Mouse (Mus musculus) left cerebral cortex, adult 2 months (tissue): ENCODE data around the gene Theg. TPM values are rescaled to one million over a fixed set of nuclear protein-coding genes. Genes with fewer than 3 reads are reported as not detected.

ENCODE experiments used
- DNase-seq, 2 experiments: peaks; one replicate each; pipeline ENCODE4 v3.0.0; 2021 to 2022; ENCODE audit warnings: low spot score in 2 of 2, mixed read lengths in 1 of 2; ENCODE audit errors: extremely low spot score in 1 of 2
- H3K27ac ChIP-seq: fragments of 200-600 bp; 2 replicates; pipeline ENCODE4 v1.8.1; 2022
- H3K4me3 ChIP-seq: fragments of 200-600 bp; 2 replicates; pipeline ENCODE4 v1.8.1; 2022
- CTCF ChIP-seq: fragments of 200-600 bp; IDR thresholded peaks from 2 replicates; pipeline ENCODE4 v1.8.1; 2022; ENCODE audit warnings: antibody characterized with exemption, mild to moderate bottlenecking, moderate library complexity
- intact Hi-C: fragments of 180-260 bp; cut with DNase I; formaldehyde crosslinking; loops from one replicate; pipeline ENCODE4 v1.15.1; 2025
- long read RNA-seq, 2 experiments: library from polyadenylated mRNA; stranded (forward); transcript quantifications; one replicate each; pipeline ENCODE4 v2.0.0; 2021; ENCODE audit warnings: borderline mapping rate in 2 of 2
- total RNA-seq, 2 experiments: library from RNA; stranded (reverse); gene quantifications; 2 replicates each; pipeline ENCODE4 v1.2.3; 2021

Theg gene
- total RNA-seq = 1 to 10 TPM in 1 of 2 experiments, under 1 TPM in 1; 0.87 to 1.4 TPM
- long read RNA-seq, experiment 1 = 0 reads
- long read RNA-seq, experiment 2, partial matches to known transcripts = 0 of 1 reads
- long read RNA-seq, experiment 2, other reads (novel, unspliced or antisense) = 1 of 1 reads

DNA sequence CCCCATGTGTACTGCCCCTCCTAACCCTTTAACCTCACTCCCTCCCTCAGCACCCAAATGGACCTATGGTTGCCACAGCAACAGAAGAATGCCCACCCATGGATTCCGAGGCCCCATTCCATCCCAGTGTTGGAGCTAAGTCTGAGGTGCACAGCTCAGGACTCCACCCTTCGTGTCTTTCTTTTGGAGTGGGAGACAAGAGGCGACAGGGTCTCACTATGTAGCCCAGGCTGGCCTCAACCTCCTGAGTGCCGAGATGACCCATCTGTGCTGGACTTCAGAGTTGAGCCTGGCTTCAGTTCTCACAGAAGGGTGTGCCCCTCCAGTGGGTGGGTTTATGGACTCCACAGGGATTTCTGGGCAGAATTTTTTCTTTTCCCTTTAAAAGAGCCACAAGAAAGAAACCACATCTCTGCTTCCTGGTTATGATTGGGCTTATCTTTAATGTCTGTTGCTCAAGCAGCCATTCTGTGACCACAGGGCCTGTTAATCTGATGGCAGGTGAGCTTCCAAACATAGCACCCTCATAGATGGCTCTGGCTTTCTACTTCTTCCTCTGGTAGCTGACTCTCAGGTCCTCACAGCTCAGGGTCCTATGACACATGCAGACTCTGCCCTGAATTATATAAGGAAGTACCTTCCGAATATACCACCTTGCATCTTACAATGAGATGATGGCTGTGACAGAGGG, at the start of gene Theg:
Theg (minus strand) TSS at position 271 of the 691 bp plus-strand sequence.
- no peak within 1 kb of the TSS for H3K4me3 ChIP-seq
- TF ChIP-seq CTCF = no peak
- intact Hi-C loops = no loop called here
- DNase-seq = no peak
- H3K27ac ChIP-seq = no peak within 1 kb of the TSS

DNA sequence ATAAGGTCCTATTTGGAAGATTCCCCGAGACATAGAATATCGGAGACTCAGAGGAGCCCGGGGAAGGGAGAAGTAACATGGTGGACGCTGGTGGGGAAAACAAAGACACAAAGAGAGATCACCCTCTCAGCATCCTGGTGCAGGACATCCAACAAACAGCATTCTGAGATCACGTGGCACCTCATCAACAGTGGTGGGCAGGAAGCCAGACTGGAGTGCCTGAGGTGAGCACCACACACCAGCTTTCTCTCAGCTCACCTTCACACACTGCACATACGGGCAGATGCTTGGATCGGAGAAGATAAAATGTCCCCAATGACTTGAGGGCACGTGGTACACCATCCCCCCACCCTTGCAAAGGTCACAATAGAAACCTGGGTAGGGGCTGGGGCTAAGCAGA, 49.2 kb upstream of the Theg start:
- Histone ChIP-seq H3K27ac (peak overlapping the region; percentile 97; the same call in 1 of the 2 replicates), H3K4me3 (peak overlapping the region; percentile 85)
- DNase-seq = no peak
- intact Hi-C loops = no loop called here
- no peak for TF ChIP-seq CTCF

DNA sequence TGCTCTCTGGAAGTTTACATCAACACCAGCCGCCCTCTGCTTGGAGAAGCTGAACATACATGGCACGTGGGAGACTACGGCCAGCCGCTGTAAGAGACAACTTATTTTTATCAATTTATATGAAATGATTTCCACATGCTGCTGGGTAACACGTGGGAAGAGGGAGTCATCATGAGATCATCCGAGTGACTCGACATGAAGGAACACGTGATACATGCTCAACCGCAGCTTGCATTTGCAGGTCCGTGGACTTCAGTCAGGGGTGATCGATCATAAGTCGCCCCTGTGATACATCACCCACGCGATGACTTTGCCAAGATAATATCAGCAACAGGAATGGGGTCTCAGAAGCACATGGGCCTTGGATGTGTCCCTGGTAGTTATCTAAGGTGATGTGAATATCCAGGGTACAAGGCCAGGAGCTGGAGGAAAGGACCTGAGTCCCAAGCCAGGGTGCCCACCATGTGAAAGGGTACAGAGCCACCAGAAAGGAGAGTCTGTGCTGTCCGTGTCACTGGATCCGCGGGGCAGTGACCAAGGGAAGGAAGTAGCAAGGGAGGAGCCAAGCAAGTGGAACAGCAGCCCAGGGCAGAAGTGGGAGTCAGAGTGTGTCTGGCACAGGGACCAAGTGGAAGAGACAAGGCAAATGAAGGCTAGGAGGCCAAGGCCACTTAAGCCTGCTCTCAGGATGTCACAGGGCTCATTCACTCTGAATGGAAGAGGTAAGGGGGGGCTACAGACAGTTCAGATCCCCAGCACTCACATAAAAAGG, 46.1 kb upstream of the Theg start:
- Histone ChIP-seq H3K4me3 (no peak overlapping the region), H3K27ac (no peak overlapping the region; the same call in 1 of the 2 replicates)
- no peak for TF ChIP-seq CTCF
- intact Hi-C loops = no loop called here
- DNase-seq = no peak

DNA sequence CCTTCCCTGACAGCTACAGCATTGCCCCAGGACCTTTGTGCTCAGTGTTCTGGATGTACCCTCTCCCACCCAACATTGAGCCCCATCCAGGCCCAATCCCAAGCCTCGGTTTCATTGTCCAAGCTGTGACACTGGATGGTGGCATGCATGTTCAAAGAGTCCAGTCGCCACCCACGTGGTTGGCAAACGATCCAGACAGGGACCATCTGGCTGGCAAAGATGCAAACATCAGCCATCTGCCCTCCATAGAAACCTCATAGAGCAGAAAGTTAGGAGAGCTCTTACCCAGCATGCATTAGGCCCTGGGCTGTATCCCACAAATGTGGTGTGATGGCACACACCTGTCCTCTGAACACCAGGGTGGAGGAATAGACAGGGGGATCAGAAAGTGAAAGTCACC, 44.3 kb upstream of the Theg start:
- H3K27ac ChIP-seq = no peak overlapping the region
- no peak for TF ChIP-seq CTCF
- DNase-seq = no peak

DNA sequence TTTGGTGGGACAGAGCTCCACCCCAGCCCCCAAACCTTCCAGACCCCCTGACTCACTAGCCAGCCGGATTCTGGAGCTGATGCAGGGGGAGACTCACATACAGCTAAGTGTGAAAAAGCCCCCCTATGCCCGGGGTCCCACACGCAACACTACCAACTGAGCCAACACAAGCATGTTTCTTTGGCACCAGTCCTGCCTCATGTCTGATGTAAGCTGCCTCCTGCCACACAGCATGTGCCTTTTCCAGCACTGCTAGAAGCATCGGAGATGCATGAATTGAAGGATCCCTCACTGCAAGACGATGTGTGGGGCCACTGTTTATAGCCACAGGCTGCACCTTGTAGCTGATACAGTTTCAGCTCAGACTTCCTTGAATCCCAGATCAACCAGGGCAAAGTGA, 41.2 kb upstream of the Theg start:
- intact Hi-C loops = no loop called here
- H3K27ac ChIP-seq = no peak overlapping the region
- TF ChIP-seq CTCF = no peak

More for the DNA sequence above, 44.3 kb upstream of the Theg start:
- H3K4me3 ChIP-seq = no peak overlapping the region
- intact Hi-C loops = no loop called here

DNA sequence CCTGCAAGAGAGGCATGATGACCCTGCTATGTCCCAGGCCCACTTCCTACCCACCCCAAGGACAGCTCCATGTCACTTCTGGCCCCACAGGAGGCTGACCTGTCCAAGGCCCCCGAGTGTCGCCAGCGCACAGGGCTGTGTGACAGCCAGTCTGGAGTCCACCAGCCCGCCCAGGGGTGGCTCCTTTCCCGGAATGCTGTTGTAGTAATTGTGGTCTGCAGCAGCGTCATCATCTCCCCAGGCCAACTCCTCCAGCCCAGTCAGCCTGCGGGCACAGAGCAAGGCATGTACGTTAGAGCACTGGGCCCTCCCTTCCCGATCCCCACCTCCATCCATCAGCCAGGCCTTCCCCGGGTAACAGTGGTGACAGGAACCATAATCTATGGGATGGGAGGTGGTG, 39.0 kb upstream of the Theg start:
- Histone ChIP-seq H3K27ac (no peak overlapping the region), H3K4me3 (no peak overlapping the region)
- DNase-seq = no peak
- intact Hi-C loops = no loop called here
- TF ChIP-seq CTCF = no peak

More for the DNA sequence above, 41.2 kb upstream of the Theg start:
- H3K4me3 ChIP-seq = no peak overlapping the region
- DNase-seq = no peak

DNA sequence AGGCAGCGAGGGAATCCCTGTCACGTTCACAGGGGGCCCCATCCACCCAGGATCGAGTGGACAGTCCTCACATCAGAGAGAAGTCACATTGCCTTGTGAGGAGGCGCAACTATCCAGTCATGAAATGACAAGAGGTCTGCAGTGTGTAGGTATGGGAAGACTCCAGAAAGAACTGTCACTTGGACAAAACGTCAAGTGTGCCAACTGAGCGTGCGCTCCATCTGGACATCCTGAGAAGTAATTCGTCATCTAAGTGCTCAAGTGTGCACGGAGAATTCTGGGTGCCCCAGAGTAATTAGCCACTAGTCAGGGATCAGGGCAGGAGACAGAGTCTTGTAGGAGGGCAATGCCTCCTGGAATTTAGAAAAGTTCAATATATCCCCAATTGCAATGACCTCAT, 38.3 kb upstream of the Theg start:
- no peak overlapping the region for H3K27ac ChIP-seq
- intact Hi-C loops = no loop called here

DNA sequence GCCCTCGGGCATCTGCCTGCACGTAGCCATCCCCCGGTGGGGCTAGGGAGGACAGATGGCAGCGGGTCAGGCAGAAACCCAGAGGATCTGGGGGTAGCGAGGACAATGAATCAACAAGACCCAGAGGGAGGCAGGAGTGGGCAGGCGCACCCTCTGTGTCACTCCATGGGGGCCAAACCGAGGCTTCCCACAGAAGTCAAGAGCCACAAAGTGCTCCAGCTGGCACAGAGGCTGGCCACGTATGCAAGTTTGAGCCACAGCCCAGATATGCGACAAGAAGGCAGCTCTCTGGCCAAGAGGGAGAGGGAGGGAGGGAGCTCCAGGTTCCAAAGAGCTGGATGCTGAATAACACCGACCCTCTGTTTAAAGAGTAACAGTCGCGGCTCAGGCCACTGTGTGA, 36.8 kb upstream of the Theg start:
- TF ChIP-seq CTCF = no peak
- H3K27ac ChIP-seq = no peak overlapping the region
- H3K4me3 ChIP-seq = no peak overlapping the region
- intact Hi-C loops = no loop called here
- no peak for DNase-seq

More for the DNA sequence above, 38.3 kb upstream of the Theg start:
- no peak for TF ChIP-seq CTCF
- DNase-seq = no peak
- no peak overlapping the region for H3K4me3 ChIP-seq

DNA sequence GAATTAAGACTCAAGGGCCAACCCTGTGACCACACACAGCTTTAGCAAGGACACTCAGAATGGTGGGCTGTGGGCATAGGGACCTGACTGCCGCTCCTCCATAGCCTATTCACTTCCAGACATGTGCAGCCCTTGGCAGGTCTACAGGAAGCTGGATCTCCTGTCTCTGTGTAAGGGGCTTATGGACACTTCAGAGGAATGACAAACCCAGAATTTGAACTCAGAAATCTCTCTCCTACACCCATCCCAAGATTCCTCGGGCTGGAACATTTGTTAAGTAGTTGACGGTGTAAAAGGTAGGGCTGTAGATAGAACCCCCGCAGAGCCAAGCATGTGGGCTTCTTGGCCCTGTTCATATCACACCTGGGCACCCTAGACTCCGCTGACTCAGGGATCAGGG, 29.2 kb upstream of the Theg start:
- no peak for TF ChIP-seq CTCF
- DNase-seq = no peak
- intact Hi-C loops = no loop called here
- H3K27ac ChIP-seq = peak overlapping the region; percentile 34; the same call in 1 of the 2 replicates
- no peak overlapping the region for H3K4me3 ChIP-seq

DNA sequence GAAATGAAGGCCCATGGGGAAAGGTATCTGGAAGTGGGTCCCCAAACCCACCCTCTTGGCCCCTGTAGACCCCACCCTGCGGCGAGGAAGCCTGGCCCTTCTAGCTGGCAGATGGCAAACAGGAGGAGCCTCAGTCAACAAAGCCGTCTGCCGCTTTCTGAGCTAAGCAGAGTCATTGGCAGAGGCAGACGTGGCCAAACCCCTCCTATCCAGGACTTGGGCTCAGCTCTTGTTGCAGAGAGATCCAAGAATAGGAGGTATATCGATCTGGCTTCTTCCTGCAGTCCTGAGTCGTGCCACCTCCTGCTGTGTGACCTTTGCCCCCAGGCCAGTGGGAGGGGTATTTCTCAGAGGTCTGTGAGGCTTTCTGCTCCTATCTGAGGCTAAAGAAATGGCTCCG, 28.7 kb upstream of the Theg start:
- no peak for DNase-seq
- Histone ChIP-seq H3K4me3 (no peak overlapping the region), H3K27ac (peak overlapping the region; percentile 34; the same call in 1 of the 2 replicates)
- TF ChIP-seq CTCF = no peak
- intact Hi-C loops = no loop called here

DNA sequence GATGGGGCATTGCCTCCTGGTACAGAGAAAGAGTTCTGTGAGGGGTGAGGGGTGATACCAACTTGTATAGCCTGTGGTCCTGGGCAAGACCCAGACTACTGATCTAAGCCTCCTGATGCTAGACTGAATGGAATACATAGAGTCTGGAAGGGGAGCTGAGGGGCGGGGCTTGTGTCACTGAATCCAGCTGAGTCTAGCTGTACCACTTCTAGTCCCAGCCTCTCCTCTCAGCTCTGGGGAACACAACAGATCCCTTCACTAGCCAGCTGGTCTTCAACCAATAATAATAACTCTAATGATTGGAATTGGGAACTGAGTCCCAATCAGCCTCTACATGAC, 27.1 kb upstream of the Theg start:
- intact Hi-C loops = no loop called here
- no peak for TF ChIP-seq CTCF
- Histone ChIP-seq H3K27ac (no peak overlapping the region; the same call in 1 of the 2 replicates), H3K4me3 (peak overlapping the region; percentile 71)
- no peak for DNase-seq

DNA sequence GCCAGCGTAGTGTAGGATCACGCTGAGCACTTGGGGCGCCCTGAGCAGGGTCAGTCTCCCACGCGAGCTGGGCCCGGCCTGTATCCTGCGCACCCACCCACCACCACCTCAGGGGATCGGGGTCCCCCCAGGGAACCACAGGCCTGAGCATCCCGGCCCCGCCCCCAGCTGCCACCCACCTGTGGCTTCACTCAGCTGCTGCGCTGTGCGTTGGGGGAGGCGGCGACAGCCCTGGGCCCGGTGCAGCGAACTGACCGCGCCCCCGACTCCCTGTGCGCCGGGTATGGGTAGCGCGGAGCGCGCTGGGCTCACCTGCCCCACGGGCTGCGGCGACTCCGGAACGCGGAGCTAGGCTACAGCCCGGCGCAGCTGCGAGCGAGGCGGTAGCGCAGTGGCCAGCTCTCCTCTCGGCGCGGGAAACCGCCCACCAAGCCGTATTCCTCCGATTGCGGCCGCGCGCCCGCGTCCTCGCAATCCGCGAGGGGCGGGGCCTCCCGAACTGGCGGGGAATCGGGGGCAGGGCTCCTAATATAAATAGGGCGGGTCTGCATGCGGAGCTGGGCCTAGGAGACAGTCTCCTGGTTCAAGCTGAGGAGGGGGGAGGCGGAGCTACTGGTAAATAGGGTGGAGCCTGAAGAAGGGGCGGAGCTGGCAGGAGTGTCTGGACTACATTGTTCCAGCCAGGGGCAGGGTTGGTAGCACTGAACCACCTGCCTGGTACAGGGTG, 26.6 kb upstream of the Theg start, which contains the start of gene C2cd4c:
C2cd4c (minus strand) TSS at position 448 of the 727 bp plus-strand sequence.
- Histone ChIP-seq H3K4me3 (peak within 1 kb of the TSS; percentile 71), H3K27ac (peak within 1 kb of the TSS; percentile 73)
- DNase-seq = peak; percentile 77 to 78
- intact Hi-C loops = no loop called here
- no peak for TF ChIP-seq CTCF
